Mouse (Mus musculus): Measurements from ENCODE around the gene Ank3. TPM values are rescaled to one million over a fixed set of nuclear protein-coding genes. Genes with fewer than 3 reads are reported as not detected.

The Ank3 gene
- polyA plus RNA-seq, 1 experiment from 2014 or later: 150 TPM

- no peak overlapping the region for H3K27ac ChIP-seq (replicated peaks; ENCODE audit: low read depth, low read length)
- H3K36me3 ChIP-seq (ENCODE audit: control insufficient read depth, insufficient read depth, low read length): peaks cover 44% of the 10 kb centered on the region
- no peaks in the 10 kb centered on the region for H3K9me3 ChIP-seq (ENCODE audit: control insufficient read depth, low read length)
- WGBS: 88% methylated on average over 10 of the region's 10 CpGs
- H3K4me3 ChIP-seq (replicated peaks; ENCODE audit: low read depth, low read length): no peak overlapping the region
- DNase-seq: peak; percentile 22
- H3K4me2 ChIP-seq (ENCODE audit: low read length): no peak overlapping the region
- no peaks in the 10 kb centered on the region for H3K4me1 ChIP-seq (ENCODE audit: control insufficient read depth, insufficient read depth, low read length)
- no peak for ATAC-seq (ENCODE audit: low FRiP score, low TSS enrichment)
- no peak overlapping the region for H3K9ac ChIP-seq (replicated peaks; ENCODE audit: low read length)
- H3K27me3 ChIP-seq (ENCODE audit: control insufficient read depth, insufficient read depth, low read length): no peaks in the 10 kb centered on the region
Observed at GRCm38 (mm10) chr10:70021667-70022066, 623.1 kb downstream of the Ank3 start.

GRCm38 (mm10) chr10:70022596-70022995, 624.0 kb downstream of the Ank3 start:
- H3K36me3 ChIP-seq (ENCODE audit: control insufficient read depth, insufficient read depth, low read length): peaks cover 40% of the 10 kb centered on the region
- H3K4me3 ChIP-seq (replicated peaks; ENCODE audit: low read depth, low read length): no peak overlapping the region
- no peak overlapping the region for H3K27ac ChIP-seq (replicated peaks; ENCODE audit: low read depth, low read length)
- WGBS: 76% methylated on average over 5 of the region's 5 CpGs
- H3K27me3 ChIP-seq (ENCODE audit: control insufficient read depth, insufficient read depth, low read length): no peaks in the 10 kb centered on the region
- no peaks in the 10 kb centered on the region for H3K4me1 ChIP-seq (ENCODE audit: control insufficient read depth, insufficient read depth, low read length)
- DNase-seq: no peak
- no peak overlapping the region for H3K4me2 ChIP-seq (ENCODE audit: low read length)
- H3K9ac ChIP-seq (replicated peaks; ENCODE audit: low read length): no peak overlapping the region
- ATAC-seq (ENCODE audit: low FRiP score, low TSS enrichment): no peak
- no peaks in the 10 kb centered on the region for H3K9me3 ChIP-seq (ENCODE audit: control insufficient read depth, low read length)

GRCm38 (mm10) chr10:70023861-70024260, 625.3 kb downstream of the Ank3 start:
- Histone ChIP-seq H3K9ac (replicated peaks; ENCODE audit: low read length) (no peak overlapping the region), H3K36me3 (ENCODE audit: control insufficient read depth, insufficient read depth, low read length) (peaks cover 28% of the 10 kb centered on the region), H3K9me3 (ENCODE audit: control insufficient read depth, low read length) (no peaks in the 10 kb centered on the region), H3K27ac (replicated peaks; ENCODE audit: low read depth, low read length) (no peak overlapping the region), H3K4me2 (ENCODE audit: low read length) (no peak overlapping the region), H3K4me1 (ENCODE audit: control insufficient read depth, insufficient read depth, low read length) (no peaks in the 10 kb centered on the region), H3K4me3 (replicated peaks; ENCODE audit: low read depth, low read length) (no peak overlapping the region), H3K27me3 (ENCODE audit: control insufficient read depth, insufficient read depth, low read length) (no peaks in the 10 kb centered on the region)
- 90% methylated on average over 11 of the region's 11 CpGs for WGBS
- no peak for DNase-seq
- ATAC-seq (ENCODE audit: low FRiP score, low TSS enrichment): no peak

GRCm38 (mm10) chr10:70031942-70032341, 633.4 kb downstream of the Ank3 start:
- H3K9ac ChIP-seq (replicated peaks; ENCODE audit: low read length): no peak overlapping the region
- DNase-seq: no peak
- no peaks in the 10 kb centered on the region for H3K27me3 ChIP-seq (ENCODE audit: control insufficient read depth, insufficient read depth, low read length)
- H3K4me3 ChIP-seq (replicated peaks; ENCODE audit: low read depth, low read length): no peak overlapping the region
- H3K27ac ChIP-seq (replicated peaks; ENCODE audit: low read depth, low read length): no peak overlapping the region
- 0 out of 2 replicates have a peak, but pooled peaks cover 5% of the 10 kb centered on the region for H3K9me3 ChIP-seq (ENCODE audit: control insufficient read depth, low read length)
- no peak for ATAC-seq (ENCODE audit: low FRiP score, low TSS enrichment)
- 92% methylated on average over 8 of the region's 8 CpGs for WGBS
- H3K4me2 ChIP-seq (ENCODE audit: low read length): no peak overlapping the region
- H3K4me1 ChIP-seq (ENCODE audit: control insufficient read depth, insufficient read depth, low read length): no peaks in the 10 kb centered on the region
- no peaks in the 10 kb centered on the region for H3K36me3 ChIP-seq (ENCODE audit: control insufficient read depth, insufficient read depth, low read length)

GRCm38 (mm10) chr10:70032982-70033381, 634.4 kb downstream of the Ank3 start:
- 92% methylated on average over 9 of the region's 9 CpGs for WGBS
- DNase-seq (no peak), ATAC-seq (ENCODE audit: low FRiP score, low TSS enrichment) (no peak)
- Histone ChIP-seq H3K9me3 (ENCODE audit: control insufficient read depth, low read length) (0 out of 2 replicates have a peak, but pooled peaks cover 5% of the 10 kb centered on the region), H3K27me3 (ENCODE audit: control insufficient read depth, insufficient read depth, low read length) (no peaks in the 10 kb centered on the region), H3K9ac (replicated peaks; ENCODE audit: low read length) (no peak overlapping the region), H3K4me3 (replicated peaks; ENCODE audit: low read depth, low read length) (no peak overlapping the region), H3K4me1 (ENCODE audit: control insufficient read depth, insufficient read depth, low read length) (no peaks in the 10 kb centered on the region), H3K4me2 (ENCODE audit: low read length) (no peak overlapping the region), H3K36me3 (ENCODE audit: control insufficient read depth, insufficient read depth, low read length) (no peaks in the 10 kb centered on the region), H3K27ac (replicated peaks; ENCODE audit: low read depth, low read length) (no peak overlapping the region)

GRCm38 (mm10) chr10:70033856-70034255, 635.3 kb downstream of the Ank3 start:
- Histone ChIP-seq H3K27ac (replicated peaks; ENCODE audit: low read depth, low read length) (no peak overlapping the region), H3K9ac (replicated peaks; ENCODE audit: low read length) (no peak overlapping the region), H3K4me3 (replicated peaks; ENCODE audit: low read depth, low read length) (no peak overlapping the region), H3K4me1 (ENCODE audit: control insufficient read depth, insufficient read depth, low read length) (no peaks in the 10 kb centered on the region), H3K9me3 (ENCODE audit: control insufficient read depth, low read length) (0 out of 2 replicates have a peak, but pooled peaks cover 5% of the 10 kb centered on the region), H3K27me3 (ENCODE audit: control insufficient read depth, insufficient read depth, low read length) (no peaks in the 10 kb centered on the region), H3K36me3 (ENCODE audit: control insufficient read depth, insufficient read depth, low read length) (no peaks in the 10 kb centered on the region), H3K4me2 (ENCODE audit: low read length) (no peak overlapping the region)
- DNase-seq (no peak), ATAC-seq (ENCODE audit: low FRiP score, low TSS enrichment) (no peak)
- WGBS: 86% methylated on average over 3 of the region's 3 CpGs

- Histone ChIP-seq H3K27me3 (ENCODE audit: control insufficient read depth, insufficient read depth, low read length) (no peaks in the 10 kb centered on the region), H3K36me3 (ENCODE audit: control insufficient read depth, insufficient read depth, low read length) (no peaks in the 10 kb centered on the region), H3K4me1 (ENCODE audit: control insufficient read depth, insufficient read depth, low read length) (no peaks in the 10 kb centered on the region), H3K4me3 (replicated peaks; ENCODE audit: low read depth, low read length) (no peak overlapping the region), H3K9me3 (ENCODE audit: control insufficient read depth, low read length) (0 out of 2 replicates have a peak, but pooled peaks cover 5% of the 10 kb centered on the region), H3K9ac (replicated peaks; ENCODE audit: low read length) (no peak overlapping the region), H3K27ac (replicated peaks; ENCODE audit: low read depth, low read length) (no peak overlapping the region), H3K4me2 (ENCODE audit: low read length) (no peak overlapping the region)
- DNase-seq (no peak), ATAC-seq (ENCODE audit: low FRiP score, low TSS enrichment) (no peak)
- 92% methylated on average over 17 of the region's 17 CpGs for WGBS
Observed at GRCm38 (mm10) chr10:70039871-70040291, 641.3 kb downstream of the Ank3 start.

GRCm38 (mm10) chr10:70041562-70041961, 643.0 kb downstream of the Ank3 start:
- H3K9ac ChIP-seq (replicated peaks; ENCODE audit: low read length): no peak overlapping the region
- no peak overlapping the region for H3K27ac ChIP-seq (replicated peaks; ENCODE audit: low read depth, low read length)
- no peak overlapping the region for H3K4me2 ChIP-seq (ENCODE audit: low read length)
- no peaks in the 10 kb centered on the region for H3K27me3 ChIP-seq (ENCODE audit: control insufficient read depth, insufficient read depth, low read length)
- no peak overlapping the region for H3K4me3 ChIP-seq (replicated peaks; ENCODE audit: low read depth, low read length)
- ATAC-seq (ENCODE audit: low FRiP score, low TSS enrichment) (no peak), DNase-seq (no peak)
- H3K36me3 ChIP-seq (ENCODE audit: control insufficient read depth, insufficient read depth, low read length): no peaks in the 10 kb centered on the region
- no peaks in the 10 kb centered on the region for H3K9me3 ChIP-seq (ENCODE audit: control insufficient read depth, low read length)
- H3K4me1 ChIP-seq (ENCODE audit: control insufficient read depth, insufficient read depth, low read length): no peaks in the 10 kb centered on the region

- Histone ChIP-seq H3K27ac (replicated peaks; ENCODE audit: low read depth, low read length) (no peak overlapping the region), H3K9me3 (ENCODE audit: control insufficient read depth, low read length) (no peaks in the 10 kb centered on the region), H3K4me1 (ENCODE audit: control insufficient read depth, insufficient read depth, low read length) (no peaks in the 10 kb centered on the region), H3K4me3 (replicated peaks; ENCODE audit: low read depth, low read length) (no peak overlapping the region), H3K27me3 (ENCODE audit: control insufficient read depth, insufficient read depth, low read length) (no peaks in the 10 kb centered on the region), H3K36me3 (ENCODE audit: control insufficient read depth, insufficient read depth, low read length) (no peaks in the 10 kb centered on the region), H3K4me2 (ENCODE audit: low read length) (no peak overlapping the region), H3K9ac (replicated peaks; ENCODE audit: low read length) (no peak overlapping the region)
- ATAC-seq (ENCODE audit: low FRiP score, low TSS enrichment): no peak
- no peak for DNase-seq
- WGBS: 85% methylated on average over 2 of the region's 2 CpGs
Observed at GRCm38 (mm10) chr10:70045722-70046121, 647.1 kb downstream of the Ank3 start.

Data from midbrain, embryonic 14.5 days (tissue).